Mouse (Mus musculus): ENCODE data around the gene Ptges2.

GRCm38 (mm10) chr2:32420066-32420608, 24.4 kb downstream of the Ptges2 start:
- no peak for TF ChIP-seq CTCF (IDR thresholded peaks at IDR 0.05; ENCODE audit: low read depth, low read length)
- no peak for TF ChIP-seq GATA2 (IDR thresholded peaks at IDR 0.05; ENCODE audit: borderline replicate concordance, low read depth, low read length)
- TF ChIP-seq GATA1 (IDR thresholded peaks at IDR 0.05; ENCODE audit: borderline replicate concordance, low read length): no peak
